Mouse (Mus musculus) heart, adult 2 months (tissue): ENCODE measurements around the gene Galntl6. TPM values are rescaled to one million over a fixed set of nuclear protein-coding genes. Genes with fewer than 3 reads are reported as not detected.

ENCODE experiments used
- DNase-seq, 2 experiments: peaks; one replicate each; pipeline ENCODE4 v3.0.0; 2021
- H3K27ac ChIP-seq: fragments of 200-600 bp; 2 replicates; pipeline ENCODE4 v1.8.1; 2022
- H3K27me3 ChIP-seq: fragments of 200-500 bp; 2 replicates; pipeline ENCODE4 v1.6.1; 2012; ENCODE audit warnings: mild to moderate bottlenecking, low read length, inconsistent platforms, mixed read lengths; ENCODE audit not compliant: control insufficient read depth, insufficient read depth
- H3K36me3 ChIP-seq: fragments of 200-500 bp; 2 replicates; pipeline ENCODE4 v1.6.1; 2012; ENCODE audit warnings: low read length, inconsistent platforms; ENCODE audit not compliant: control insufficient read depth, insufficient read depth
- H3K4me1 ChIP-seq: fragments of 200-500 bp; 2 replicates; pipeline ENCODE4 v1.6.1; 2011; ENCODE audit warnings: low read length; ENCODE audit not compliant: control insufficient read depth, insufficient read depth
- H3K4me3 ChIP-seq: fragments of 200-600 bp; 2 replicates; pipeline ENCODE4 v1.8.1; 2022
- H3K79me2 ChIP-seq: fragments of 200-500 bp; replicated peaks from 2 replicates; pipeline ENCODE4 v1.6.1; 2012; ENCODE audit warnings: mild to moderate bottlenecking, inconsistent platforms, low read length, moderate library complexity, mixed read lengths; ENCODE audit not compliant: control insufficient read depth, insufficient read depth
- H3K9ac ChIP-seq: fragments of 200-500 bp; 2 replicates; pipeline ENCODE4 v1.6.1; 2012; ENCODE audit warnings: low read depth, mild to moderate bottlenecking, control low read depth, inconsistent platforms, low read length, mixed read lengths
- CTCF ChIP-seq: fragments of 200-600 bp; IDR thresholded peaks from 2 replicates; pipeline ENCODE4 v1.8.1; 2022; ENCODE audit warnings: antibody characterized with exemption, mild to moderate bottlenecking, moderate library complexity
- EP300 ChIP-seq: fragments of 200-500 bp; IDR thresholded peaks from 2 replicates; pipeline ENCODE4 v1.6.1; 2011; ENCODE audit warnings: low read depth, low read length, control low read depth; ENCODE audit not compliant: insufficient read depth
- POLR2A ChIP-seq: fragments of 200-500 bp; IDR thresholded peaks from 2 replicates; pipeline ENCODE4 v1.6.1; 2011; ENCODE audit warnings: mild to moderate bottlenecking, low read depth, low read length, control low read depth; ENCODE audit not compliant: insufficient read depth
- whole genome bisulfite sequencing: fragments of 180-500 bp; shearing (Covaris S2); methylation state at CpG from one replicate; pipeline ENCODE4 v1.1.7; 2018; 5-methylcytosine and 5-hydroxymethylcytosine counted together
- intact Hi-C: fragments of 180-260 bp; cut with DNase I; formaldehyde crosslinking; loops from one replicate; pipeline ENCODE4 v1.15.1; 2025
- polyA plus RNA-seq: library from polyadenylated mRNA; depleted of rRNA; stranded (reverse); fragments of >200 nt; gene quantifications from 2 replicates; pipeline ENCODE4 v1.2.3, GENCODE M21; 2012
- total RNA-seq, 2 experiments: library from RNA; stranded (reverse); gene quantifications; 2 replicates each; pipeline ENCODE4 v1.2.3; 2021

The Galntl6 gene
- total and polyA plus RNA-seq, 3 experiments = not detected

GRCm38 (mm10) chr8:57799797-57800204, 1112.6 kb downstream of the Galntl6 start:
- no peaks in the 10 kb centered on the region for H3K79me2 ChIP-seq
- H3K27ac ChIP-seq = peak overlapping the region; percentile 48
- peak overlapping the region; percentile 15; the same call in 1 of the 2 replicates for H3K4me3 ChIP-seq
- intact Hi-C loops = loop anchor here (1.0 to 5.0 kb wide), 4 partner anchors 147 to 372 kb away; partner anchors contain the start of gene Galnt7
- peak; percentile 66 to 75 for DNase-seq
- no peaks in the 10 kb centered on the region for H3K27me3 ChIP-seq
- H3K36me3 ChIP-seq = no peaks in the 10 kb centered on the region
- H3K9ac ChIP-seq = peak overlapping the region; percentile 28
- whole genome bisulfite sequencing = under 1% methylated on average over 12 of the region's 12 CpGs
- TF ChIP-seq POLR2A = no peak; the same call in none of the 2 replicates
- TF ChIP-seq CTCF = peak; percentile 23; the same call in 1 of the 2 replicates
- H3K4me1 ChIP-seq = peaks cover 6% of the 10 kb centered on the region

- Histone ChIP-seq H3K9ac (no peak overlapping the region), H3K4me3 (no peak overlapping the region), H3K79me2 (no peaks in the 10 kb centered on the region), H3K27me3 (no peaks in the 10 kb centered on the region), H3K4me1 (no peaks in the 10 kb centered on the region), H3K27ac (no peak overlapping the region), H3K36me3 (no peaks in the 10 kb centered on the region)
- no peak for DNase-seq
- intact Hi-C loops = no loop called here
- 65% methylated on average over 4 of the region's 4 CpGs for WGBS
- TF ChIP-seq CTCF = no peak
- TF ChIP-seq POLR2A = no peak
- no peak for TF ChIP-seq EP300
These were observed 1119.0 kb downstream of the Galntl6 start for GRCm38 (mm10) chr8:57793455-57793854.

GRCm38 (mm10) chr8:57792246-57792645, 1120.2 kb downstream of the Galntl6 start:
- WGBS = 81% methylated on average over 7 of the region's 7 CpGs
- TF ChIP-seq EP300 = no peak
- no peak for TF ChIP-seq POLR2A
- TF ChIP-seq CTCF = no peak
- intact Hi-C loops = no loop called here

GRCm38 (mm10) chr8:57791309-57791721, 1121.1 kb downstream of the Galntl6 start:
- no peaks in the 10 kb centered on the region for H3K27me3 ChIP-seq
- 15% methylated on average over 5 of the region's 5 CpGs for WGBS
- H3K4me1 ChIP-seq = no peaks in the 10 kb centered on the region
- H3K36me3 ChIP-seq = no peaks in the 10 kb centered on the region
- no peak overlapping the region for H3K9ac ChIP-seq
- no peak for TF ChIP-seq EP300
- TF ChIP-seq CTCF = peak; percentile 78
- H3K27ac ChIP-seq = no peak overlapping the region
- H3K79me2 ChIP-seq = no peaks in the 10 kb centered on the region
- intact Hi-C loops = loop anchor here (1.0 to 2.0 kb wide), 2 partner anchors 217 to 251 kb away; no protein-coding TSS in a partner anchor
- H3K4me3 ChIP-seq = no peak overlapping the region
- DNase-seq = no peak

More at GRCm38 (mm10) chr8:57792246-57792645, 1120.2 kb downstream of the Galntl6 start:
- Histone ChIP-seq H3K36me3 (no peaks in the 10 kb centered on the region), H3K79me2 (no peaks in the 10 kb centered on the region), H3K27ac (no peak overlapping the region), H3K4me1 (no peaks in the 10 kb centered on the region), H3K4me3 (no peak overlapping the region), H3K9ac (no peak overlapping the region), H3K27me3 (no peaks in the 10 kb centered on the region)
- DNase-seq = no peak

- intact Hi-C loops = no loop called here
- WGBS = 78% methylated on average over 7 of the region's 7 CpGs
These were observed 1132.9 kb downstream of the Galntl6 start for GRCm38 (mm10) chr8:57779551-57779950.

GRCm38 (mm10) chr8:57777988-57778721, 1134.3 kb downstream of the Galntl6 start:
- Histone ChIP-seq H3K36me3 (no peaks in the 10 kb centered on the region), H3K27me3 (no peaks in the 10 kb centered on the region), H3K9ac (no peak overlapping the region), H3K79me2 (no peaks in the 10 kb centered on the region), H3K4me3 (no peak overlapping the region), H3K4me1 (no peaks in the 10 kb centered on the region), H3K27ac (no peak overlapping the region)
- intact Hi-C loops = no loop called here
- DNase-seq = no peak
- TF ChIP-seq CTCF = no peak
- TF ChIP-seq EP300 = no peak
- no peak for TF ChIP-seq POLR2A
- WGBS = 76% methylated on average over 7 of the region's 7 CpGs

More at GRCm38 (mm10) chr8:57779551-57779950, 1132.9 kb downstream of the Galntl6 start:
- no peak for DNase-seq
- H3K4me1 ChIP-seq = no peaks in the 10 kb centered on the region
- H3K36me3 ChIP-seq = no peaks in the 10 kb centered on the region
- no peak overlapping the region for H3K4me3 ChIP-seq
- no peaks in the 10 kb centered on the region for H3K79me2 ChIP-seq
- TF ChIP-seq CTCF (no peak), EP300 (no peak), POLR2A (no peak)
- H3K9ac ChIP-seq = no peak overlapping the region
- no peaks in the 10 kb centered on the region for H3K27me3 ChIP-seq
- H3K27ac ChIP-seq = no peak overlapping the region
